Mouse (Mus musculus) lung, embryonic 16.5 days (tissue): Measurements from ENCODE around the gene Tor2a. TPM values are rescaled to one million over a fixed set of nuclear protein-coding genes. Genes with fewer than 3 reads are reported as not detected.
A peak's percentile ranks its signal among the peaks of the same experiment; 100 is the strongest.

Source experiments
- ATAC-seq: fragments of 200-750 bp; cut with Nextera tagmentation; 2 replicates; pipeline ENCODE4 v1.8.0; 2017; ENCODE audit warnings: low read depth, mild to moderate bottlenecking, moderate library complexity
- H3K27ac ChIP-seq: fragments of 300-500 bp; sonication (generic); 2 replicates; pipeline ENCODE4 v1.5.1; 2014; ENCODE audit warnings: mild to moderate bottlenecking, control low read depth, low read length
- H3K27me3 ChIP-seq: fragments of 300-500 bp; sonication (generic); 2 replicates; pipeline ENCODE4 v1.6.1; 2014; ENCODE audit warnings: low read depth, low read length, mixed read lengths; ENCODE audit not compliant: control insufficient read depth, insufficient read depth
- H3K36me3 ChIP-seq: fragments of 300-500 bp; sonication (generic); 2 replicates; pipeline ENCODE4 v1.6.1; 2014; ENCODE audit warnings: low read length; ENCODE audit not compliant: control insufficient read depth, insufficient read depth
- H3K4me1 ChIP-seq: fragments of 300-500 bp; sonication (generic); replicated peaks from 2 replicates; pipeline ENCODE4 v1.6.1; 2014; ENCODE audit warnings: low read length, mixed read lengths; ENCODE audit not compliant: control insufficient read depth, insufficient read depth
- H3K4me2 ChIP-seq: fragments of 300-500 bp; sonication (generic); 2 replicates; pipeline ENCODE4 v1.6.1; 2014; ENCODE audit warnings: low read depth, low read length, control low read depth
- H3K4me3 ChIP-seq: fragments of 300-500 bp; sonication (generic); 2 replicates; pipeline ENCODE4 v1.5.1; 2014; ENCODE audit warnings: mild to moderate bottlenecking, low read length, control low read depth
- H3K9ac ChIP-seq: fragments of 300-500 bp; sonication (generic); 2 replicates; pipeline ENCODE4 v1.6.1; 2014; ENCODE audit warnings: low read length, control low read depth
- H3K9me3 ChIP-seq: fragments of 300-500 bp; sonication (generic); 2 replicates; pipeline ENCODE4 v1.6.1; 2016; ENCODE audit warnings: low read length; ENCODE audit not compliant: control insufficient read depth
- WGBS: fragments of 180-500 bp; shearing (Covaris S2); extraction: QIAGEN DNeasy Blood & Tissue Kit; methylation state at CpG from one replicate; pipeline ENCODE4 v1.1.7; 2014; 5-methylcytosine and 5-hydroxymethylcytosine counted together
- polyA plus RNA-seq: library from polyadenylated mRNA; unstranded; fragments of >200 nt; fragmentation: Nextera tagmentation; extraction: Ambion mirVana; gene quantifications from 2 replicates; pipeline ENCODE4 v1.2.1, GENCODE M21; 2015

Gene Tor2a
- polyA plus RNA-seq, 1 experiment from 2014 or later = 63.5 TPM

DNA sequence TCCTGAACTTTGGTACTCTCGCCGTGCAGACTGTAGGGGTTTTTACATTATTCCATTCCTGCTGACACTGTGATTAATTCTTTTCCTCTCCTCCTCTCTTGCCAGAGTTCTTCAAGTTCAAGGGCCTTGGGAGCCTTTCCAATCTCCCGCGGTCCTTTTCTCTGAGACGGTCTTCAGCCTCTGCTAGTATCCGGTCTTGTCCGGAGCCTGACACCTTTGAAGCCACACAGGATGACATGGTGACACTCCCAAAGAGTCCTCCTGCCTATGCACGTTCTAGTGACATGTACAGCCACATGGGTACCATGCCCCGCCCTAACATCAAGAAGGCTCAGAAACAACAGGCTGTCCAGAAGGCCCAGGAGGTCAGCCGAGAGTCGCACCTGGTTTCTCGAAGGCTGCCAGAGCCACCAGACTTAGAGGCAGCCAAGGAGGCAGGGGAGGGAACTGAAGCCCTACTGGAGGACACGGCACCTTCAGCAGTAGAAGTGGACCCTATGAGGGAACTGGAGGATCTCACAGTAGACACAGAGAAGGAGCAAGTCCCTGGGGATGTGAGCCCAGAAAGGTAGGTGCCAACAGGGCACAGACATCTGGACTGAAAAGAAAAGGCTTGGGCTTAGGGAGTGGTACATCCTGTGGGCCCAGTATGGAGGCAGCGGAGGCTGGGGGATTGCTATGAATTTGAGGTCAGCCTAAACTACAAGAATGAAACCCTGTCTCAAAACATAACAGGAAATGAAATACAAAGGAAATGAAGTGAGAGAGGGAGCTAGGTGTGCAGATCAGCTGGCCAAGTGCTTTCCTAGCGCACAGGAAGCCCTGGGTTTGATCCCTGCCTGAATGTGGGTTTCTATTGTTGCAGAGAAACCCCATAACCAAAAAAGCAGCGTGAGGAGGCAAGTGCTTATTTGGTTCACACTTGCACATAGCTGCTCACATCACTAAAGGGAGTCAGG is 31.9 kb upstream of the Tor2a start:
- H3K27me3 ChIP-seq = no peaks in the 10 kb centered on the region
- ATAC-seq = no peak
- no peaks in the 10 kb centered on the region for H3K36me3 ChIP-seq
- H3K27ac ChIP-seq = peak overlapping the region; percentile 54
- 57% methylated on average over 16 of the region's 16 CpGs for WGBS
- no peaks in the 10 kb centered on the region for H3K9me3 ChIP-seq
- H3K4me2 ChIP-seq = no peak overlapping the region
- no peak overlapping the region for H3K9ac ChIP-seq
- H3K4me1 ChIP-seq = peaks cover 16% of the 10 kb centered on the region
- no peak overlapping the region for H3K4me3 ChIP-seq

GRCm38 (mm10) chr2:32727435-32727834 is 29.6 kb upstream of the Tor2a start:
- Histone ChIP-seq H3K27ac (no peak overlapping the region; the same call in 1 of the 2 replicates), H3K27me3 (no peaks in the 10 kb centered on the region), H3K4me3 (peak overlapping the region; percentile 50), H3K9me3 (no peaks in the 10 kb centered on the region), H3K36me3 (no peaks in the 10 kb centered on the region), H3K4me1 (peaks cover 16% of the 10 kb centered on the region), H3K4me2 (peak overlapping the region; percentile 57), H3K9ac (peak overlapping the region; percentile 63)
- WGBS = 1% methylated on average over 16 of the region's 16 CpGs
- ATAC-seq = peak; percentile 98

- Histone ChIP-seq H3K4me2 (peak overlapping the region; percentile 57), H3K36me3 (no peaks in the 10 kb centered on the region), H3K4me1 (peaks cover 16% of the 10 kb centered on the region), H3K9me3 (no peaks in the 10 kb centered on the region), H3K4me3 (peak overlapping the region; percentile 50), H3K27ac (peak overlapping the region; percentile 71), H3K9ac (peak overlapping the region; percentile 63), H3K27me3 (no peaks in the 10 kb centered on the region)
- 0 out of 2 replicates have a peak, but pooled peaks have one; percentile 8 for ATAC-seq
- WGBS = 38% methylated on average over 7 of the region's 7 CpGs
Measured at GRCm38 (mm10) chr2:32728463-32728862, 28.6 kb upstream of the Tor2a start.

DNA sequence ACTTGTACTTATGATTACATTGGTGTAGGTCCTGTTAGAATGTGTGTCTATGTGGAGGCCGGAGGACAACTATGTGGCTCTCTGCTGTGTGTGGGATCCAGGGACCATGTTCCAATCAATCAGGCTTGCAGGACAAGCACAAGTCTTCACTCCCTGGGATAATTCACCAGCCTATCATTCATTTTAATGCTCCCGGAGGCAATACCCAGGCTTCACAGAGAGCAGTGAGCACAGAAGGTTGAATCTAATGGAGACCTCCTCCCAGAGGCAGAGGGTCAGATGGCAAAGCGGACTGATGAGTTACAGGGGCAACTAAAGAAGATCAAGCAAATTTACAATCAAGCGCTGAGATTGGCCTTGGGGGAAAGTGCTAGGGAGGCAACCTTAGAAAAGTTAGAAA is 27.5 kb upstream of the Tor2a start:
- H3K9me3 ChIP-seq = no peaks in the 10 kb centered on the region
- no peaks in the 10 kb centered on the region for H3K36me3 ChIP-seq
- 71% methylated on average over 4 of the region's 4 CpGs for WGBS
- peak overlapping the region; percentile 88 for H3K27ac ChIP-seq
- no peaks in the 10 kb centered on the region for H3K27me3 ChIP-seq
- peak overlapping the region; percentile 37; the same call in 1 of the 2 replicates for H3K9ac ChIP-seq
- ATAC-seq = no peak
- H3K4me3 ChIP-seq = peak overlapping the region; percentile 50
- peaks cover 16% of the 10 kb centered on the region for H3K4me1 ChIP-seq
- peak overlapping the region; percentile 57 for H3K4me2 ChIP-seq

- no peaks in the 10 kb centered on the region for H3K36me3 ChIP-seq
- ATAC-seq = peak; percentile 27; the same call in 1 of the 2 replicates
- peak overlapping the region; percentile 57 for H3K4me2 ChIP-seq
- peak overlapping the region; percentile 6 for H3K4me3 ChIP-seq
- peak overlapping the region; percentile 36 for H3K9ac ChIP-seq
- H3K9me3 ChIP-seq = no peaks in the 10 kb centered on the region
- H3K4me1 ChIP-seq = peaks cover 13% of the 10 kb centered on the region
- 8% methylated on average over 11 of the region's 11 CpGs for WGBS
- H3K27ac ChIP-seq = peak overlapping the region; percentile 88
- no peaks in the 10 kb centered on the region for H3K27me3 ChIP-seq
Measured at GRCm38 (mm10) chr2:32730854-32731253, 26.2 kb upstream of the Tor2a start.

GRCm38 (mm10) chr2:32731911-32732310 is 25.1 kb upstream of the Tor2a start:
- Histone ChIP-seq H3K4me1 (peaks cover 13% of the 10 kb centered on the region), H3K4me3 (no peak overlapping the region), H3K4me2 (no peak overlapping the region; the same call in 1 of the 2 replicates), H3K27ac (peak overlapping the region; percentile 56), H3K9me3 (no peaks in the 10 kb centered on the region), H3K27me3 (no peaks in the 10 kb centered on the region), H3K9ac (no peak overlapping the region), H3K36me3 (no peaks in the 10 kb centered on the region)
- ATAC-seq = no peak
- 50% methylated on average over 4 of the region's 4 CpGs for WGBS

DNA sequence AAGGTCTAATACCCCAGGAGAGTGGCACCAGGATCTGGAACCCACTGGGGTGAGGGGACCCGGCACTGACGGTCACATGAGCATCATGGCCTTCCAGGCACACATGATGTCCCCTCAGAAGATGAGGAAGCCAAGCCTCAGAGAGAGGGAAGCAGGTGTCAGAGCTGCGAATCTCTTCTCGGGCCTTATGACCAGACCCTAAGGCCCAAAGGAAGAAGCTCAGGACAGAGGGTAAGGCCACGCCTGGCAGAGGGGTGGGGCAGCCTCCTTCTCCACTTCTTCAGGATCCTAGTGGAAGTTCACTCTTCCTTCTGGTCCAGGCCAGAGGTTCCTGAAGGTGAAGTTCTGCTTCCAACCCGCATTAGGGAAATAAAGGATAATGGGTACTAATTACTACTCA is 24.3 kb upstream of the Tor2a start:
- Histone ChIP-seq H3K27me3 (no peaks in the 10 kb centered on the region), H3K9me3 (no peaks in the 10 kb centered on the region), H3K9ac (no peak overlapping the region), H3K4me2 (no peak overlapping the region), H3K36me3 (no peaks in the 10 kb centered on the region), H3K4me3 (no peak overlapping the region), H3K4me1 (peaks cover 13% of the 10 kb centered on the region), H3K27ac (no peak overlapping the region)
- no peak for ATAC-seq
- 72% methylated on average over 6 of the region's 6 CpGs for WGBS

DNA sequence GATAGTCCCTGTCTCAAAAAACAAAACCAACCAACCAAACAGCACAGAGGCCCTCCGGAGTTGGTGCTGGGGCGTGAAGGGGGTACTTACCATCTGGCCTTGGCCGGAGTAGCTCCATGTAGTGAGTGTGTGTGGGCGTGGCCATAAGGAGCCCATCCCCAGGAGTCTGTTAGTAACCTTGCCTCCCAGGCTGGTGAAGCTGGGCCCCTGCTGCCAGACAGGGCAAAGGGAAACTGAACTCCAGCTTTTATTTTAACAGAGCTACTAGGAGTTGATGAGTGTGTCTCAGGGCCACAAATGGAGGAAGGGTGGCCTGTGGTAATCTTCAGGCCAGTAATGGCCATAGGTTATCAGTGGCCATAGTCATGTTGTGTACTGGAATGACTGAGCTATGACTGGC is 22.6 kb upstream of the Tor2a start:
- Histone ChIP-seq H3K9ac (no peak overlapping the region), H3K27me3 (no peaks in the 10 kb centered on the region), H3K4me1 (peaks cover 13% of the 10 kb centered on the region), H3K27ac (peak overlapping the region; percentile 53), H3K4me2 (no peak overlapping the region), H3K36me3 (no peaks in the 10 kb centered on the region), H3K9me3 (no peaks in the 10 kb centered on the region), H3K4me3 (no peak overlapping the region)
- ATAC-seq = 0 out of 2 replicates have a peak, but pooled peaks have one; percentile 26
- 39% methylated on average over 4 of the region's 4 CpGs for WGBS

GRCm38 (mm10) chr2:32734933-32735332 is 22.1 kb upstream of the Tor2a start:
- Histone ChIP-seq H3K27ac (peak overlapping the region; percentile 53), H3K4me2 (peak overlapping the region; percentile 28; the same call in 1 of the 2 replicates), H3K36me3 (no peaks in the 10 kb centered on the region), H3K27me3 (no peaks in the 10 kb centered on the region), H3K4me3 (no peak overlapping the region), H3K9ac (no peak overlapping the region), H3K9me3 (no peaks in the 10 kb centered on the region), H3K4me1 (peaks cover 13% of the 10 kb centered on the region)
- WGBS = 41% methylated on average over 4 of the region's 4 CpGs
- peak; percentile 59 for ATAC-seq
